Mouse (Mus musculus) lung, adult 2 months (tissue): ENCODE results near the gene Kdm2b.

ENCODE experiments used
- CTCF ChIP-seq: fragments of 200-500 bp; IDR thresholded peaks from 2 replicates; pipeline ENCODE4 v1.5.1; 2011; ENCODE audit warnings: mild to moderate bottlenecking, low read length, control low read depth; ENCODE audit not compliant: insufficient read depth
- POLR2A ChIP-seq: fragments of 200-500 bp; IDR thresholded peaks from 2 replicates; pipeline ENCODE4 v1.6.1; 2011; ENCODE audit warnings: low read depth, mild to moderate bottlenecking, control low read depth, low read length, borderline replicate concordance; ENCODE audit errors: extremely low read depth

- TF ChIP-seq CTCF (no peak), POLR2A (no peak)
Observed at GRCm38 (mm10) chr5:122970056-122970455, 19.6 kb downstream of the Kdm2b start.
